Mouse (Mus musculus) right cerebral cortex, postnatal 36 days (tissue): Measurements from ENCODE around the gene Olfr541.
"Not testable (repeated sequence)": the region's sequence is repeated elsewhere in the genome, so short reads cannot be mapped to it uniquely, and the experiment has no call there.

Experiments used
- DNase-seq, 2 experiments: peaks; one replicate each; pipeline ENCODE4 v3.0.0; 2022; ENCODE audit warnings: low spot score in 2 of 2, mixed read lengths in 1 of 2

Gene Olfr541

GRCm38 (mm10) chr7:140696967-140697366 is at the start of gene Olfr541:
Gene Olfr541 (plus strand): TSS chr7:140697267.
- DNase-seq = no peak

GRCm38 (mm10) chr7:140659630-140660029 is 37.4 kb upstream of the Olfr541 start, which contains the start of gene Olfr539:
Gene Olfr539 (plus strand): TSS chr7:140659930.
- DNase-seq = no peak

GRCm38 (mm10) chr7:140670693-140671092 is 26.4 kb upstream of the Olfr541 start:
- DNase-seq = not testable (repeated sequence)

GRCm38 (mm10) chr7:140675863-140676262 is 21.2 kb upstream of the Olfr541 start:
- DNase-seq = no peak

- DNase-seq = not testable (repeated sequence)
These were observed 17.5 kb upstream of the Olfr541 start for GRCm38 (mm10) chr7:140679591-140679990.

GRCm38 (mm10) chr7:140681651-140682050 is 15.4 kb upstream of the Olfr541 start, which contains the start of gene Olfr45:
Gene Olfr45 (plus strand): TSS chr7:140681951.
- DNase-seq = no peak

- DNase-seq = no peak
These were observed 9.3 kb downstream of the Olfr541 start for GRCm38 (mm10) chr7:140706348-140706747.

- DNase-seq = no peak
These were observed 10.6 kb downstream of the Olfr541 start for GRCm38 (mm10) chr7:140707536-140708284.

GRCm38 (mm10) chr7:140717155-140718055 is 20.3 kb downstream of the Olfr541 start:
- peak; percentile 11 to 46 for DNase-seq

- no peak for DNase-seq
These were observed 24.0 kb downstream of the Olfr541 start for GRCm38 (mm10) chr7:140721095-140721494.

GRCm38 (mm10) chr7:140725558-140725957 is 28.5 kb downstream of the Olfr541 start:
- no peak for DNase-seq

GRCm38 (mm10) chr7:140733162-140733561 is 36.1 kb downstream of the Olfr541 start:
- no peak for DNase-seq

- no peak for DNase-seq
These were observed 50.3 kb downstream of the Olfr541 start for GRCm38 (mm10) chr7:140747402-140747801.

GRCm38 (mm10) chr7:140748116-140748826 is 51.2 kb downstream of the Olfr541 start:
- DNase-seq = no peak

GRCm38 (mm10) chr7:140748827-140749160 is 51.7 kb downstream of the Olfr541 start:
- DNase-seq = no peak

GRCm38 (mm10) chr7:140754556-140754955 is 57.5 kb downstream of the Olfr541 start:
- DNase-seq = no peak
